Mouse (Mus musculus): ENCODE results near the gene Insm2.

- TF ChIP-seq POLR2A (IDR thresholded peaks at IDR 0.05; ENCODE audit: low read depth, low read length) = no peak
- no peak for TF ChIP-seq CTCF (IDR thresholded peaks at IDR 0.05; ENCODE audit: extremely low read depth, insufficient read depth, insufficient read length, insufficient replicate concordance)
Observed at GRCm38 (mm10) chr12:55568466-55568865, 30.8 kb upstream of the Insm2 start.

All from spleen, adult 2 months (tissue).